Comparison of ENCODE assay signal across 10 mouse cellular contexts in the genomic region with DNA sequence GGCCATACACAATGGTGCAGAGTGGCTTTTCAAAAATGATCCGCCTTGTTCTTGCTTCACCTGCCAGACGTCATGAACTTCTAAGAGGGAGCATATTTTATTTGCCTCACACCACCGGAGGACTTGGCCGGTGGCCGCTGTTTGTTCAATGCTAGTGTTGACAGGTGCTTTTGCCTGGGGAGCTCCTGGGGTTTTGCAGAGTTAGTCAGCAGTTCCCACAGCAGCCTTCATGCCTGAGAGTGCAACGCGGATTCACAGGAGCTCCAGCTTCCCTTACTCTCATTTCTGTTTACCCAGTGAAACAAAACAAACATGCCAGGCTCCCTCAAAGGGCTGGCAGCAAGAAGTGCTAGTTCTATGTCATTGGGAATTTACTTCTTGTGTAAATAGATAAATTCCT.
DNase-seq lines count a peak whose midpoint lies in the region; ATAC-seq and TF ChIP-seq lines count a peak whose summit lies in the region.
"Had no signal": no experiment of that assay in that cellular context is flagged by ENCODE, and none has a peak within 500 bp of the region (broad histone marks: within the 10 kb centered on the region; RNA-seq: fewer than 3 reads in every experiment).

No protein-coding gene starts in this region.

- H3K4me1 ChIP-seq in forebrain, embryonic 13.5 days = peaks cover 6% of the 10 kb centered on the region; the same call in 1 of the 2 replicates
- peaks cover 21% of the 10 kb centered on the region for H3K4me1 ChIP-seq in forebrain, embryonic 10.5 days
- H3K4me1 ChIP-seq in cerebellum, adult 2 months (ENCODE audit: control insufficient read depth, insufficient read depth, low read length) = no peaks in the 10 kb centered on the region
- no peaks in the 10 kb centered on the region for H3K4me1 ChIP-seq in midbrain, embryonic 15.5 days

- no peaks in the 10 kb centered on the region for H3K27me3 ChIP-seq in forebrain, embryonic 13.5 days
- H3K27me3 ChIP-seq in forebrain, embryonic 10.5 days (ENCODE audit: poor library complexity, severe bottlenecking) = no peaks in the 10 kb centered on the region
- H3K27me3 ChIP-seq in cerebellum, adult 2 months (ENCODE audit: control insufficient read depth, insufficient read depth, low read length) = no peaks in the 10 kb centered on the region
- no peaks in the 10 kb centered on the region for H3K27me3 ChIP-seq in midbrain, embryonic 15.5 days (replicated peaks)
- H3K27me3 ChIP-seq: CH12.LX; neural tube, embryonic 13.5 days had no signal

- 49% methylated on average over 7 of the region's 7 CpGs for WGBS in forebrain, embryonic 13.5 days
- WGBS in forebrain, embryonic 10.5 days = 83% methylated on average over 7 of the region's 7 CpGs
- 24% methylated on average over 7 of the region's 7 CpGs for WGBS in cerebellum, adult 2 months
- 55% methylated on average over 7 of the region's 7 CpGs for WGBS in midbrain, embryonic 15.5 days

- no peaks in the 10 kb centered on the region for H3K9me3 ChIP-seq in forebrain, embryonic 13.5 days (replicated peaks)
- H3K9me3 ChIP-seq in forebrain, embryonic 10.5 days = no peaks in the 10 kb centered on the region
- no peaks in the 10 kb centered on the region for H3K9me3 ChIP-seq in midbrain, embryonic 15.5 days
- H3K9me3 ChIP-seq: neural tube, embryonic 13.5 days had no signal

- intact Hi-C loops in heart, postnatal 25 days (cut with DNase I) = no loop called here

- H3K4me3 ChIP-seq in forebrain, embryonic 13.5 days = no peak overlapping the region
- H3K4me3 ChIP-seq in forebrain, embryonic 10.5 days = no peak overlapping the region
- no peak overlapping the region for H3K4me3 ChIP-seq in cerebellum, adult 2 months (replicated peaks; ENCODE audit: insufficient read depth, low read depth, low read length)
- H3K4me3 ChIP-seq in midbrain, embryonic 15.5 days = no peak overlapping the region
- H3K4me3 ChIP-seq: neural tube, embryonic 13.5 days had no signal

- H3K27ac ChIP-seq in forebrain, embryonic 13.5 days = no peak overlapping the region
- no peak overlapping the region for H3K27ac ChIP-seq in forebrain, embryonic 10.5 days
- no peak overlapping the region for H3K27ac ChIP-seq in cerebellum, adult 2 months (ENCODE audit: insufficient read depth, low read length)
- no peak overlapping the region for H3K27ac ChIP-seq in midbrain, embryonic 15.5 days
- H3K27ac ChIP-seq: neural tube, embryonic 13.5 days had no signal

- no peak for DNase-seq in forebrain, embryonic 10.5 days (ENCODE audit: extremely low spot score, low spot score)
- DNase-seq in cerebellum, adult 2 months = peak; percentile 54 to 64
- peak; percentile 11 for DNase-seq in heart, postnatal 25 days (ENCODE audit: low spot score)
- DNase-seq in lung, postnatal 14 days = peak; percentile 67
- no peak for DNase-seq in natural killer cell, adult 2 months (ENCODE audit: low spot score in 2 of 2)
- DNase-seq in frontal cortex, postnatal 10 days (ENCODE audit: low spot score in 2 of 2) = no peak

- no peak for TF ChIP-seq POLR2A in cerebellum, adult 2 months (IDR thresholded peaks at IDR 0.05; ENCODE audit: borderline replicate concordance, insufficient read depth, low read length)

- TF ChIP-seq CTCF in cerebellum, adult 2 months (IDR thresholded peaks at IDR 0.05; ENCODE audit: borderline replicate concordance, insufficient read depth, low read depth, low read length) = no peak

- H3K4me2 ChIP-seq in forebrain, embryonic 13.5 days = no peak overlapping the region
- H3K4me2 ChIP-seq in midbrain, embryonic 15.5 days = no peak overlapping the region
- H3K4me2 ChIP-seq: neural tube, embryonic 13.5 days had no signal

- ATAC-seq in forebrain, embryonic 13.5 days = peak; percentile 48; the same call in 1 of the 2 replicates
- no peak for ATAC-seq in midbrain, embryonic 15.5 days (replicated peaks)

- no peak overlapping the region for H3K9ac ChIP-seq in forebrain, embryonic 13.5 days
- no peak overlapping the region for H3K9ac ChIP-seq in midbrain, embryonic 15.5 days
- H3K9ac ChIP-seq: neural tube, embryonic 13.5 days had no signal

- H3K36me3 ChIP-seq in forebrain, embryonic 13.5 days (ENCODE audit: poor library complexity, severe bottlenecking) = no peaks in the 10 kb centered on the region
- no peaks in the 10 kb centered on the region for H3K36me3 ChIP-seq in forebrain, embryonic 10.5 days (replicated peaks)
- no peaks in the 10 kb centered on the region for H3K36me3 ChIP-seq in midbrain, embryonic 15.5 days (replicated peaks)
- H3K36me3 ChIP-seq: neural tube, embryonic 13.5 days had no signal

Comparison
In these comparisons a context has a peak if more than half of its experiments do, and no peak if none do; other contexts are left out.
1. DNase-seq: peak in cerebellum, adult 2 months (2 of 2), heart, postnatal 25 days (single experiment) and lung, postnatal 14 days (single experiment); none in forebrain, embryonic 10.5 days (single experiment), natural killer cell, adult 2 months (0 of 2) and frontal cortex, postnatal 10 days (0 of 2).